Mouse (Mus musculus): ENCODE measurements around the gene Rnf182. TPM values are rescaled to one million over a fixed set of nuclear protein-coding genes. Genes with fewer than 3 reads are reported as not detected.

Gene Rnf182
- polyA plus RNA-seq, 1 experiment from 2014 or later, result 0.21 TPM

- Histone ChIP-seq H3K4me1 (replicated peaks; ENCODE audit: control insufficient read depth, insufficient read depth, low read length) (no peaks in the 10 kb centered on the region), H3K9ac (ENCODE audit: low read depth, low read length) (no peak overlapping the region), H3K9me3 (ENCODE audit: control insufficient read depth) (no peaks in the 10 kb centered on the region), H3K27me3 (replicated peaks; ENCODE audit: control insufficient read depth, insufficient read depth, low read length) (no peaks in the 10 kb centered on the region), H3K4me2 (replicated peaks; ENCODE audit: low read depth) (no peak overlapping the region), H3K36me3 (ENCODE audit: control insufficient read depth, insufficient read depth) (no peaks in the 10 kb centered on the region), H3K27ac (ENCODE audit: low read depth, low read length) (no peak overlapping the region), H3K4me3 (ENCODE audit: low read depth, low read length) (no peak overlapping the region)
- no peak for TF ChIP-seq CTCF (IDR thresholded peaks at IDR 0.05; ENCODE audit: low read depth)
- 79% methylated on average over 7 of the region's 7 CpGs for whole genome bisulfite sequencing
- ATAC-seq, result no peak
Measured at GRCm38 (mm10) chr13:43696011-43696410, 80.5 kb downstream of the Rnf182 start.

GRCm38 (mm10) chr13:43698506-43698905 lies 83.0 kb downstream of the Rnf182 start:
- no peaks in the 10 kb centered on the region for H3K36me3 ChIP-seq (ENCODE audit: control insufficient read depth, insufficient read depth)
- no peak for ATAC-seq
- H3K4me1 ChIP-seq (replicated peaks; ENCODE audit: control insufficient read depth, insufficient read depth, low read length), result no peaks in the 10 kb centered on the region
- no peak overlapping the region for H3K27ac ChIP-seq (ENCODE audit: low read depth, low read length)
- TF ChIP-seq CTCF (IDR thresholded peaks at IDR 0.05; ENCODE audit: low read depth), result no peak
- no peaks in the 10 kb centered on the region for H3K9me3 ChIP-seq (ENCODE audit: control insufficient read depth)
- no peaks in the 10 kb centered on the region for H3K27me3 ChIP-seq (replicated peaks; ENCODE audit: control insufficient read depth, insufficient read depth, low read length)
- no peak overlapping the region for H3K9ac ChIP-seq (ENCODE audit: low read depth, low read length)
- no peak overlapping the region for H3K4me3 ChIP-seq (ENCODE audit: low read depth, low read length)
- no peak overlapping the region for H3K4me2 ChIP-seq (replicated peaks; ENCODE audit: low read depth)
- WGBS, result 62% methylated on average over 7 of the region's 7 CpGs

- no peak overlapping the region for H3K27ac ChIP-seq (ENCODE audit: low read depth, low read length)
- H3K4me2 ChIP-seq (replicated peaks; ENCODE audit: low read depth), result no peak overlapping the region
- H3K4me3 ChIP-seq (ENCODE audit: low read depth, low read length), result no peak overlapping the region
- no peaks in the 10 kb centered on the region for H3K27me3 ChIP-seq (replicated peaks; ENCODE audit: control insufficient read depth, insufficient read depth, low read length)
- H3K36me3 ChIP-seq (ENCODE audit: control insufficient read depth, insufficient read depth), result no peaks in the 10 kb centered on the region
- no peak for TF ChIP-seq CTCF (IDR thresholded peaks at IDR 0.05; ENCODE audit: low read depth)
- 50% methylated on average over 7 of the region's 7 CpGs for WGBS
- H3K4me1 ChIP-seq (replicated peaks; ENCODE audit: control insufficient read depth, insufficient read depth, low read length), result no peaks in the 10 kb centered on the region
- no peaks in the 10 kb centered on the region for H3K9me3 ChIP-seq (ENCODE audit: control insufficient read depth)
- no peak overlapping the region for H3K9ac ChIP-seq (ENCODE audit: low read depth, low read length)
- ATAC-seq, result no peak
Measured at GRCm38 (mm10) chr13:43703471-43703870, 88.0 kb downstream of the Rnf182 start.

- WGBS, result 41% methylated on average over 7 of the region's 7 CpGs
- Histone ChIP-seq H3K9ac (ENCODE audit: low read depth, low read length) (no peak overlapping the region), H3K27me3 (replicated peaks; ENCODE audit: control insufficient read depth, insufficient read depth, low read length) (no peaks in the 10 kb centered on the region), H3K4me1 (replicated peaks; ENCODE audit: control insufficient read depth, insufficient read depth, low read length) (no peaks in the 10 kb centered on the region), H3K9me3 (ENCODE audit: control insufficient read depth) (no peaks in the 10 kb centered on the region), H3K4me2 (replicated peaks; ENCODE audit: low read depth) (no peak overlapping the region), H3K4me3 (ENCODE audit: low read depth, low read length) (no peak overlapping the region), H3K27ac (ENCODE audit: low read depth, low read length) (no peak overlapping the region), H3K36me3 (ENCODE audit: control insufficient read depth, insufficient read depth) (no peaks in the 10 kb centered on the region)
- ATAC-seq, result no peak
- TF ChIP-seq CTCF (IDR thresholded peaks at IDR 0.05; ENCODE audit: low read depth), result no peak
Measured at GRCm38 (mm10) chr13:43704533-43705116, 89.1 kb downstream of the Rnf182 start.

GRCm38 (mm10) chr13:43706387-43706786 lies 90.9 kb downstream of the Rnf182 start:
- no peaks in the 10 kb centered on the region for H3K9me3 ChIP-seq (ENCODE audit: control insufficient read depth)
- WGBS, result 66% methylated on average over 4 of the region's 4 CpGs
- no peaks in the 10 kb centered on the region for H3K36me3 ChIP-seq (ENCODE audit: control insufficient read depth, insufficient read depth)
- H3K4me1 ChIP-seq (replicated peaks; ENCODE audit: control insufficient read depth, insufficient read depth, low read length), result no peaks in the 10 kb centered on the region
- H3K27ac ChIP-seq (ENCODE audit: low read depth, low read length), result no peak overlapping the region
- H3K4me3 ChIP-seq (ENCODE audit: low read depth, low read length), result no peak overlapping the region
- no peak for TF ChIP-seq CTCF (IDR thresholded peaks at IDR 0.05; ENCODE audit: low read depth)
- no peaks in the 10 kb centered on the region for H3K27me3 ChIP-seq (replicated peaks; ENCODE audit: control insufficient read depth, insufficient read depth, low read length)
- no peak for ATAC-seq
- H3K9ac ChIP-seq (ENCODE audit: low read depth, low read length), result no peak overlapping the region
- no peak overlapping the region for H3K4me2 ChIP-seq (replicated peaks; ENCODE audit: low read depth)

- no peak for TF ChIP-seq CTCF (IDR thresholded peaks at IDR 0.05; ENCODE audit: low read depth)
- Histone ChIP-seq H3K4me3 (ENCODE audit: low read depth, low read length) (no peak overlapping the region), H3K27ac (ENCODE audit: low read depth, low read length) (no peak overlapping the region), H3K27me3 (replicated peaks; ENCODE audit: control insufficient read depth, insufficient read depth, low read length) (no peaks in the 10 kb centered on the region), H3K9me3 (ENCODE audit: control insufficient read depth) (no peaks in the 10 kb centered on the region), H3K36me3 (ENCODE audit: control insufficient read depth, insufficient read depth) (no peaks in the 10 kb centered on the region), H3K4me1 (replicated peaks; ENCODE audit: control insufficient read depth, insufficient read depth, low read length) (no peaks in the 10 kb centered on the region), H3K9ac (ENCODE audit: low read depth, low read length) (no peak overlapping the region), H3K4me2 (replicated peaks; ENCODE audit: low read depth) (no peak overlapping the region)
- ATAC-seq, result no peak
- WGBS, result 55% methylated on average over 3 of the region's 3 CpGs
Measured at GRCm38 (mm10) chr13:43709529-43709928, 94.0 kb downstream of the Rnf182 start.

All from intestine, postnatal 0 days (tissue).